Mouse (Mus musculus) spleen, postnatal 4 days (tissue): ENCODE measurements around the gene Ptgdr2.

ENCODE experiments used
- DNase-seq, 2 experiments: peaks; one replicate each; pipeline ENCODE4 v3.0.0; 2022; ENCODE audit warnings: low spot score in 2 of 2

The Ptgdr2 gene

DNA sequence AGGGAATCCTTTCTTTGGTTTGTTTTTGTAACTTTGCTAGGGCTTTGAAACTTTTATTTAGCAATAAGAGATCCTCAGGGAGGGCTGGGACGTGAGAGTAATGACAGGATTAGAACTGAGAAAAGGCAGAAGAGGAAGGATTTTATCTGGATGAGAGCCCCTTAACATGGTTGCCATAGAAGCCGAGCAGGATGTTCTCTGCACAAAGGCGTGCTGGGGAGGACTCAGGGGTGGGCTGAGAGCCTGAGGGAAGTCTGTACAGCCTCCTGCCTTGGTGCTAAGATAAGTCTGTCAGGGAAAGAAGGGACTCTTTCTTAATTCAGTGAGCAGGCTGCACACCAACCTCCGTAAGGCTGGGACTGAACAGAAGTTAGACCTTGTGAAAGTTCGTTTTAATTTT lies 1.9 kb upstream of the Ptgdr2 start:
- no peak for DNase-seq

DNA sequence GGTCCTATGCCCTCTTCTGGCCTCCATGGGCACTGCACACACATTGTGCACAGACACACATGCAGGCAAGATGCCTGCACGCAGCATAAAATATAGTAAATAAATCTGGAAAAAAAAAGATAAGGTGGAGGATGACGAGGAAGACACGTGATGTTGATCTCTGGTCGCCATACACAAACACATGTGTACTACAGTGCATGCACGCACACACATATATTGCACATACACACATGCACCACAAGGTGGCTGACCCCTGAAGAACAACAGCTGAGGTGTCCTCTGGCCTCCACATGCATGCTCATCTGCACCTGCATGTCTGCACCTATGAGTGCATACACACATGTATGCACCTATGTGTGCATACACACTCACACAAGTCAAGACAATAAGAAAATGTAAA lies 883 bp upstream of the Ptgdr2 start:
- no peak for DNase-seq

- no peak for DNase-seq
Observed at GRCm38 (mm10) chr19:10938771-10939170, 1.8 kb downstream of the Ptgdr2 start.

DNA sequence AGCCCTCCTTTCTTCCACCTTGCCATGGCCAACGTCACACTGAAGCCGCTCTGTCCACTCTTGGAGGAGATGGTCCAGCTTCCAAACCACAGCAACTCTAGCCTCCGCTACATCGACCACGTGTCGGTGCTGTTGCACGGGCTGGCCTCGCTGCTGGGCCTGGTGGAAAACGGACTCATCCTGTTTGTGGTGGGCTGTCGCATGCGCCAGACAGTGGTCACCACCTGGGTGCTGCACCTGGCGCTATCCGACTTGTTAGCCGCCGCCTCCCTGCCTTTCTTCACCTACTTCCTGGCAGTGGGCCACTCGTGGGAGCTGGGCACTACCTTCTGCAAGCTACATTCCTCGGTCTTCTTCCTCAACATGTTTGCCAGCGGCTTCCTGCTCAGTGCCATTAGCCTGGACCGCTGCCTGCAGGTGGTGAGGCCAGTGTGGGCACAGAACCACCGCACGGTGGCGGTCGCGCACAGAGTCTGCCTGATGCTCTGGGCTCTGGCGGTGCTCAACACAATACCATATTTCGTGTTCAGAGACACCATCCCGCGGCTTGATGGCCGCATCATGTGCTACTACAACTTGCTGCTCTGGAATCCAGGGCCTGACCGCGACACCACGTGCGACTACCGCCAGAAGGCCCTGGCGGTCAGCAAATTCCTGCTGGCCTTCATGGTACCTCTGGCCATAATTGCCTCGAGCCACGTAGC lies 3.3 kb downstream of the Ptgdr2 start:
- peak; percentile 71 to 87 for DNase-seq

GRCm38 (mm10) chr19:10940801-10941457 lies 4.0 kb downstream of the Ptgdr2 start:
- DNase-seq, result no peak

DNA sequence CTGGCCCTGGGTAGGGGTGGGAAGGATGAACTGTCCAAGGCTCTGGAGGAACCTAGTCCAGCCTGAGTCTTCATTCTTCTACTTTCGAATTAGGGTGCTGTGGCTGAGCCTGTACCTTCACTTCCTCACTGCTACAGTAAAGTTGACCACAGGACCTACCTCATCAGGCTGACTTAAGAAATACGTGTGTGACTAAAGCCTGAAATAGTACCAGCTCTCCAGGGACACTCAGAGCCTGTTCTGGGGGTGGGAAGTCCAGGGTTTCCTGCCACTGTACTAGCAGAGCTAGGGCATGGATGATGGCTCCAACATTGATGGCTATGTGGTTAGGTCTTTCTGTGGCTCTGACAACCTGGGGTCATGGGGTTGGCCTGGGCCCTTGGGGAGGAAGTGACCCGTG lies 7.0 kb downstream of the Ptgdr2 start:
- DNase-seq, result no peak

DNA sequence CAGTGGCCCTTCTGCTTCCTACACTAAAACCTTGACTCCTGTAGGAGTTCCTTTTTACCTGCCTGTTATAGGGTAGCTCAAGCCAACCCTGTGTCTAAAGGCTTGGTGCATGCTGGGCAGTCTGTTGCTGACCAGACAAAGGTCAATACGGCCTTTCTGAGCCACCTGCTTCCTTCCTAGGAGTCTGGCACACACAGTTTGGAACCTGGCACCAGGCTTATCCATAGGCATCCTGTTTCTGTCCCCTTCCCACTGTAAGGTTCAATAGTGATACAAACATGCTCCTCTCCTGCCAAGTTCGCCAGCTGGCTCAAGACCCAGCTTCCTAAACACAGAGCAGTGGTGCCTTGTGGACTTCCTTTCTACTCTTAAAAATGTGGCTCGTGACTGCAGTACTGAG lies 9.5 kb downstream of the Ptgdr2 start:
- DNase-seq, result no peak

DNA sequence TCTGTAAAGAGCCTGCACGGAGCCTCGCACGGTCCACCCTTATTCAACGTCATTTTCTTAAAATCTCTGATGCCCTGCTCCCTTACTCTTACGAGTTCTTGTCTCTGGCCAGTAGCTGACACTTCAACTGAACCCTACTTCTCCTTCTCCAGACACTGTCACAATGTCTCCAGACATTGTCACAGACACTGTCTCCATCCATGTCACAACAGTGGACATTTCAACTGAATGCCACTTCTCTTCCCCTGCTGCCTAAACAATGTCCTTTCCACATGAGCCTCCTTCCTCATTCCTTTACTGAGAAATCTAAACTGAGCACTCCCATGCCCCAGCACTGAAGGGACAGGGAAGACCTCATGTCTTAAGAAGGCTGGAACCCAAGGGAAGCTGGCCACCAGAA lies 10.3 kb downstream of the Ptgdr2 start:
- DNase-seq, result no peak

- DNase-seq, result peak; percentile 29 to 71
Observed at GRCm38 (mm10) chr19:10948416-10948815, 11.5 kb downstream of the Ptgdr2 start.

DNA sequence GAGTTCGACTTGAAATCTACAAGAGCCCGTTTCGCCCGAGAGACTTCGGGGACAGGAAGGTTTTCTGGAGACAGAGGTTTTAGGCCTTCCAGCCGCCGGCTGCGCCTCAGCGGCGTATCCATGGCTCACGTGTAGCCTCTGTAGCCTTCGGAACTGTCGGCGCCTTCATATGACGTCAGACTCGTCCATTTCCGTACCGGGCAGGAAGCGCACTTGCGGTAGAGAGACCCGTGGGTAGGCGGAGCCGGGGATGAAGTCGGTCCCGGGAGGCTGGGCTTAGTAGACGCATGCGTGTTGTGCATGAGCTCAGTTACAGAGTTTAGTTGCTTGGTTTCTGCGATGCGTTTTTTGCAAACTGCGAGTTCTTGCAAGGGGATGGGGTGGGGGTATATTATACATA lies 12.2 kb downstream of the Ptgdr2 start, which contains the start of gene Ccdc86:
Gene Ccdc86, minus strand, starts transcription at position 155 of the 400 bp plus-strand sequence.
- peak; percentile 92 to 95 for DNase-seq

DNA sequence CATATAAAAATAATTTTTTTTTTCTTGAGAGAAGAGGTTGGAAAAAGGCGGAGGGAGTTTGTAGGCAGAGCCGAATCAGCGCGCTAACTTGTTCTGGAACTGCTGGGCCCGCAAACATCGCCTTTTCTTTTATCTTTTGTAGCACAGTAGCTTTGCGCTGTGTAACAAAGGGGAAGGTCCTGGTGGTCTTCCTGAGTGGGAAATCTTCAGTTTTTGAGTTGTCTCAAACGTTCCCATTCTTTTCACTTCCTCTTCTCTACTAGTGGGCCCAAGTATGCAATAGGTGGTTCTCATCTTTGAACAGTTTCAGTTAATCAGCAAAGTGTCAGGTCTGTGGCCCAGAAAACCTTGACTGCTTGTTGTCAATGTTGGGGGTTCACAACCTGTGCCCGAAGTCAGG lies 12.6 kb downstream of the Ptgdr2 start:
- no peak for DNase-seq

- DNase-seq, result no peak
Observed at GRCm38 (mm10) chr19:10952021-10952939, 15.3 kb downstream of the Ptgdr2 start.

GRCm38 (mm10) chr19:10959085-10959977 lies 22.4 kb downstream of the Ptgdr2 start:
- DNase-seq, result no peak

- no peak for DNase-seq
Observed at GRCm38 (mm10) chr19:10959978-10960346, 23.0 kb downstream of the Ptgdr2 start.

GRCm38 (mm10) chr19:10965721-10966120 lies 28.8 kb downstream of the Ptgdr2 start:
- DNase-seq, result no peak

- no peak for DNase-seq
Observed at GRCm38 (mm10) chr19:10968578-10968977, 31.6 kb downstream of the Ptgdr2 start.

DNA sequence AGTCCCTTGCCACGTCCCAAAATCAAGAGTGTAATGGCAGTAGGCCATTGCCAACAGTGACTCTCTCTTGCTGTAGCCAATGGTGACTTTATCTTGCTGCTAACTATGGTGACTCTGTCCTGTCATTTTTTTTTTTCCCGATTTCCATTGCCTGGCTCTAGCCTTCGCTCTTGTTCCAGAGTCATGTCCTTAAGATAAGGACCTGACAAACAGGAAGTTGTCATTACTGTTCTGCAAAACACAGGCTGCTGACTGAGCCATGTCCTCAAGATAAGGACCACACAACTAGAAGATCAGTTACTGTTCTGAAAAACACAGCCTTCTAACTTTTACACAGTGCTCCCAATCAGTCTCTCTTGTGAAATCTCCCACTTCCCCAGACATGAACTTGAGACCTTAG lies 33.5 kb downstream of the Ptgdr2 start:
- no peak for DNase-seq

DNA sequence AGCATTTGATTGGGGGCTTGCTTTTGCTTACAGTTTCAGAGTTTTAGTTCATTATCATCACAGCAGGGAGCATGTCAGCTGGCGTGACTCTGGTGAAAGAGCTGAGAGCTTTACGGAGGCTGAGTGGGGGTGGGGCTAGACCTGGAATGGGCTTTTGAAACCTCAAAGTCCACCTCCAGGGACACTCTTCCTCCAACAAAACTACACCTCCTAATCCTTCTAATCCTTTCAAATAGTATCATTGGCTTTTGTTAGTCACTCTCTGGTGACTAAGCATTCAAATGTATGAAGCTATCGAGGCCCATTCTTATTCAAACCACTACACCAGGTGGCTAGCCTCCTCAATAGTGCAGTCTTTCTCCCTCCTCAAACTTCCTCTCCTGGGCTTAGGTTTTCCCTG lies 35.7 kb downstream of the Ptgdr2 start:
- DNase-seq, result no peak

GRCm38 (mm10) chr19:10973187-10973586 lies 36.2 kb downstream of the Ptgdr2 start:
- DNase-seq, result no peak

DNA sequence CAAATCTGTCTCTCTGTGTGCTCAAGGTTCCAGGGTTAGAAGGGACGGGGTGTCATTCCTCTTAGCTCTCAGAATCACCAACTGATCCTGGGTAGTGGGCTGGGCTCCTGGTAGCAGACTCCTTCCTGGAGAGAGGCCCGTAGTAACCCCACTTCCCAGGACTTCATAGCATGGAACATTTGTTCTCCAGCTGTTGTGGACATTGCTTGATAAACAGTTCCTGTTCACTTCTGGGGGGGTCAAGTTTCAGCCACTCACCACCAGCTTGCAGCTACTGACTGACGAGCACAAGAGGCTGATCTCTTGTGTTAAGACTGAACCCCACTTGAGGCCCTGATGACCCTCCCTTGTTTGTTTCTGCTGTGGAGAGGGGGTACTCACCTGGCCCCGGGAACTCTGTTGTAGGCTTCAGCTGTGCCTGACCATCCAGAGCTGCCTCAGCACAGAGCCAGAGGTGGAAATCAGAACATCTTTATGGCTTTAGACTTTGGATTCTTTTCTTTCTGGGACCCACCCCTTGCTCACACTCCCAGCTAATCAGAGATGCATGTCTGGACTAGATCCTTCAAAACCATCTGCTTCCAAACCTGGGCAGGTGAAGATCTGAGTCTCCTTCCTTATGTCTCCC lies 37.4 kb downstream of the Ptgdr2 start, which contains the start of gene Ms4a10:
Gene Ms4a10, minus strand, starts transcription at position 433 of the 628 bp plus-strand sequence.
- DNase-seq, result no peak

GRCm38 (mm10) chr19:10975187-10975586 lies 38.2 kb downstream of the Ptgdr2 start:
- no peak for DNase-seq
